Mouse (Mus musculus) lung, postnatal 25 days (tissue): Measurements from ENCODE around the gene Chrnd.

Source experiments
- DNase-seq: peaks from one replicate; pipeline ENCODE4 v3.0.0; 2022; ENCODE audit warnings: low spot score

Gene Chrnd

DNA sequence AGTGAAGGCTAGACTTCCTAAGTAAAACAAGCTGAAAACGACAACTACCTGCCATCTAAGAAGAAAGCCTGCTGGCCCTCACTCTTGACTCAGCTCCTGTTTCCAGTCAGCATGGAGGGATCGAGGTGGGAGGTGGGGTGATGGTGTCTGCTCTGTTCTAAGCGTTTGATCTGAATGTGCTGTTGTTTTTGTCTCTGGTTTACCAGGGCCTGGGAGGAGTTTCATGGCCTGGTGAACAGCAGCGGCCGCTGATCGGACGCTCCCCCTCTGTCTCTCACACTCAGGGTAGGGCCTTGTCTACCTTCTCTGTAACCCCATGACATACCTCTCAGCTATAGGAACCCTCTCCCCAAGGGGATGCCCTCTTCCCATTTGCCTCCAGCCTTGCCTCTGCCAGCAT is 41.8 kb downstream of the Chrnd start:
- no peak for DNase-seq

GRCm38 (mm10) chr1:87239056-87239455 is 48.6 kb downstream of the Chrnd start:
- DNase-seq: no peak

DNA sequence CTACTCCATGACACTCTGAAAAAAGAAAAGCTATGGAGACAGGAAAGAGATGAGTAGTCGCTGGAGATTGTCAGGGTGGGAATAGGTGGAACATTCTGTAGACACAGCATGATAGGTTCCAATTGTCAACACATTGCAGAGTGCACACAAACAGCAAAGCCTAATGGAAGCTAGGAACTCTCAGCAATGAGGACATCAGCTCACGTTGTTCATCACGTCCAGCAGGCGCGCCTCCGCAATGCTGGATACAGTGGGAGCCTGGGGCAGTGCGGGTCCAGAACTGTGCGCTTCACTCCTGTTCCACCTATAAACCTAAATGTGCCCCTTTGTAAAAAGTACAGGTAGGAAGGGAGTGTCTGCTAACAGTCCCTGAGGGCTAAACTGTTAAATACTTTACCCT is 52.6 kb downstream of the Chrnd start:
- DNase-seq: no peak

- no peak for DNase-seq
These were observed 55.0 kb downstream of the Chrnd start for GRCm38 (mm10) chr1:87245430-87245829.

DNA sequence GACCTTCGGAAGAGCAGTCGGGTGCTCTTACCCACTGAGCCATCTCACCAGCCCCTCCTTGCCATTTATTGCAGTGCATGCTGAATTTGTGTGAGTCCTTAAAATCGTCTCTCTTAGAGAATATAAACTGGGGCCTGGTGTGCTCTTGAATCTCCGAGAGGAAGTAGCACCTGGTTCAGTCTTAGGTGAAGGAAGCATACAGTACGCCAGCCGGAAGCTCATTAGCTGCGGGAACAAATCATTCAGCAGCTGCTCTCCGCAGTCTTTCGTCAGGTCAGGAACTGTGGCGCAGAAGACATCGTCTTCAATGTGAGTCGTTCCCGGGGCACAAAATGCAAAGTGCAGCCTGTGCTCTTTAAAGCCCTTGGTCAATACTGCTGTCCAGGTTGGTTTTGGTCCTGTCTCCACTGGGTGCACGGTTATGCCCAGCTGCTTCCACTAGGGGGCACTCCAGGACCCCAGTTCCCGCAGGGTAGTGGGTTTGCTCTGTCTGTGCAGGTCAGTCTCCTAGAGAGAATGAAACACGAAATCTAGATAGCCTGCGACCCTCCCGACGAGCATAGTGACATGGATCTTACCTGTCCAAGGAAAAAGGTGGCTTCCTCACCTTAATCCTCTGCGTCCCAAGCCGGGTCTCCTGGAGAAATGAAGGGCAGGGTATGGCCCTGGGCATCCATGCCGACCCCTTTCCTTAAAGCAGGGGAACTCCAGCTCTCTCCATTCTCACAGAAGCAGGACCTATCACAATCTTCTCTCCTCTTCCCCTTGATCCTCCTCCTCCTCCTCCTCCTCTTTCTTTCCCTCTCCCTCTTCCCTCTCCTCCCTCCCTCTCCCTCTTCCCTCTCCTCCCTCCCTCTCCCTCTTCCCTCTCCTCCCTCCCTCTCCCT is 55.8 kb downstream of the Chrnd start:
- DNase-seq: peak; percentile 58
